Mouse (Mus musculus): ENCODE measurements around the gene Psors1c2. TPM values are rescaled to one million over a fixed set of nuclear protein-coding genes. Genes with fewer than 3 reads are reported as not detected.
A peak's percentile ranks its signal among the peaks of the same experiment; 100 is the strongest.

Gene Psors1c2
- polyA plus RNA-seq, 1 experiment from 2014 or later, result 1.8 TPM

DNA sequence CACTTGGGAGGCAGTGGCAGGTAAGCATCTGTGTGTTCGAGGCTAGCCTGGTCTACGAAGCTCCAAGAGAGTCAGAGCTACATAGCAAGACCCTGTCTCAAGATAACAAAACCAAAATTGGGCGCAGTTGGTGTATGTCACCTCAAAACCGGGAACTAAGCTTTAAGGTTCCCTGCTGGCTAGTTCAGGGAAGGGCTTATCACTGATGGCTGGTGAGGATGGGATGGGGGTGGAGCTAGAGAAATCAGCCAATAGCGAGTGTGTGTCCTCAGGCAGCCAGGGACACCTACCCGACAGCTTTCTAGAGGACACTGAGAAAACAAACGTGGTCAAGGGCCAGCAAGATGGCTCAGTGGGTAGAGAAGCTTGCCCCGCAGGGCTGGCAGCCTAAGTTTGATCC, 25.2 kb downstream of the Psors1c2 start:
- no peak for ATAC-seq (replicated peaks; ENCODE audit: insufficient number of reproducible peaks, insufficient read depth, low FRiP score, low read depth)
- 49% methylated on average over 8 of the region's 8 CpGs for WGBS
- Histone ChIP-seq H3K9me3 (replicated peaks) (no peaks in the 10 kb centered on the region), H3K9ac (no peak overlapping the region), H3K4me1 (replicated peaks) (0 out of 2 replicates have a peak, but pooled peaks cover 4% of the 10 kb centered on the region), H3K27me3 (no peaks in the 10 kb centered on the region), H3K4me2 (no peak overlapping the region), H3K27ac (no peak overlapping the region), H3K36me3 (no peaks in the 10 kb centered on the region), H3K4me3 (no peak overlapping the region)

DNA sequence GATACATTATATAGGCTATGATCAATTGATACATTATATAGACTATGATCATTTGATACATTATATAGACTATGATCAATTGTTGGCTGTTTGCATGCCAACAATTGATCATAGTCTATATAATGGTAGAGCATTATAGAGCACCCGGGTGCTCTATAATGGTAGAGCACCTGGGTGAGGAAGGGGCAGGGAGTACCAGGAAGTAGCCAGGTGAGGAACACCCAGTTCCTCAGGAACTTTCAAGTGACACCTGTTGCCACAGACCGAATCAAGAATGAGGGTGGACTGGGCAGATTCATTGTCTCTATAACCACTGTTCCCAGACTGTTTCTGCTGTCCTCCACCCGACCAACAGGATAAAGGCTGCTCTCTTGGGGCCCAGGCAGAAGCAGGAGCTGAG, 34.1 kb downstream of the Psors1c2 start, which contains the start of gene 2300002M23Rik:
Gene 2300002M23Rik (plus strand): TSS at position 301 of the 400 bp plus-strand sequence.
- Histone ChIP-seq H3K4me2 (no peak within 1 kb of the TSS), H3K4me3 (no peak within 1 kb of the TSS), H3K4me1 (replicated peaks) (peaks cover 12% of the 10 kb centered on the region), H3K27me3 (peaks cover 28% of the 10 kb centered on the region), H3K9ac (no peak within 1 kb of the TSS), H3K36me3 (no peaks in the 10 kb centered on the region), H3K27ac (no peak within 1 kb of the TSS), H3K9me3 (replicated peaks) (no peaks in the 10 kb centered on the region)
- WGBS, result 57% methylated on average over 3 of the region's 3 CpGs
- no peak for ATAC-seq (replicated peaks; ENCODE audit: insufficient number of reproducible peaks, insufficient read depth, low FRiP score, low read depth)

DNA sequence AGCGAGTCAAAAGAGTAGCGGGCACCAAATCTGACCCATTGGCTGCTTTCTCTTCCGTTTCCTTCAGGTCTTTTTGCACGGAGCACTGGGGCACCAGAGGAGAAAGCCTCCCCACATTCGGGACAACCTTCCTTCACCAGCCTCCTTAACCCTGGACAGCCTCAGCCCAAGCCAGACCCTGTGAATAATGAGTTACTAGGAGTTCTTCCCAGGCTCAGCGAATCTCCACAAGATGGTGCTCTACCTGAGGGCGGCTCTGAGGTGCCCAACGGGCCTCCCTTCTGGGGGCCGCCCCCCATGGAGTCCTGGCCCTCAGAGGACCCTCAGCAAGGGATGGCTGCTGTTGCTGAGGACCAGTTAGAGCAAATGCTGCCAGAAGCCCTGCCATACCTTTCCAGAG, 34.8 kb downstream of the Psors1c2 start:
- 19% methylated on average over 9 of the region's 9 CpGs for WGBS
- Histone ChIP-seq H3K4me2 (no peak overlapping the region), H3K27me3 (peaks cover 28% of the 10 kb centered on the region), H3K4me1 (replicated peaks) (peaks cover 12% of the 10 kb centered on the region), H3K9ac (no peak overlapping the region), H3K36me3 (no peaks in the 10 kb centered on the region), H3K27ac (no peak overlapping the region), H3K9me3 (replicated peaks) (no peaks in the 10 kb centered on the region), H3K4me3 (no peak overlapping the region)
- ATAC-seq (replicated peaks; ENCODE audit: insufficient number of reproducible peaks, insufficient read depth, low FRiP score, low read depth), result no peak

DNA sequence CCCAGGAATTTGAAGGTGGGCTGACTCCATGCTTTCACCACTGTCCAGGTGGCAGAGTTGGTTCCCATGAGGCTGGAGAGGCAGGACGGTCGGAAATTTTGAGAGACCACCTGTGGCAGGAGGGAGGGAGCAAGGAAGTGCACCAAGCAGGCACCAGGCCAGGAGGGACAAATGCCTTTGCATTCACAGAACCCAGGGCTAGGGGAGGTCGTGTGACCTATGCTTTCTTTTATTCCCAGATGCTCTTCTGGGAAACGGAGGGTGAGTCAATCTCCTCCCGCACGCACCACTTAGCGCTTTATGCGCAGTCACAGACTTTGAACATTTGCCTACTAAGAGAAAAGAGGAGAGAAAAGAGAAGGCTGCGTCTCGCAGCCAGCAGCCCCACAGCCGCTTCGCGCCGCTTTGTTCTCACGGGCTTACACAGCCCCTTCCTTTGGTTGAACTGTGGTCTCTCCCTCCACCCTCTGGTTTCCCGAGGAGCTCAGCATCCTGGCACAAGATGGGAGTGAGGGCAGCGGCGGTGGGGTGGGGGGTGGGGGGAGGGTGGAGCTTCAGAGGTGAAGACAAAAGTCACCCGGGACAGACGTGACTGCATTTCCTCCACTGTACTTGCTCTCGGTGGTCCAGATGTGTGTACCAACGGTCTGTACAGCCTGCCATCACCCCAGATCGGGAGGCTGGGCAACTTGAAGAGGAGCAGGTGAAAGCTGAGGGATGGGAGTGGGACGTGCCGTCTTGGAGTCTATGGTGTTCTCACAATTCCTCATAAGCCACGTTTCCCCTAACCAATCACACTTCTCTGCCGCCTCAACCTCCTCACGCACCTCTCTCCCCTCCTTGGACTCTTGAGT, 36.3 kb downstream of the Psors1c2 start:
- 0 out of 2 replicates have a peak, but pooled peaks have one; percentile 43 for ATAC-seq (replicated peaks; ENCODE audit: insufficient number of reproducible peaks, insufficient read depth, low FRiP score, low read depth)
- Histone ChIP-seq H3K27ac (no peak overlapping the region), H3K4me1 (replicated peaks) (peaks cover 12% of the 10 kb centered on the region), H3K9ac (0 out of 2 replicates have a peak overlapping the region, but pooled peaks have one; percentile 22), H3K4me3 (peak overlapping the region; percentile 29), H3K4me2 (peak overlapping the region; percentile 55), H3K36me3 (no peaks in the 10 kb centered on the region), H3K9me3 (replicated peaks) (no peaks in the 10 kb centered on the region), H3K27me3 (peaks cover 30% of the 10 kb centered on the region)
- 2% methylated on average over 28 of the region's 28 CpGs for WGBS

DNA sequence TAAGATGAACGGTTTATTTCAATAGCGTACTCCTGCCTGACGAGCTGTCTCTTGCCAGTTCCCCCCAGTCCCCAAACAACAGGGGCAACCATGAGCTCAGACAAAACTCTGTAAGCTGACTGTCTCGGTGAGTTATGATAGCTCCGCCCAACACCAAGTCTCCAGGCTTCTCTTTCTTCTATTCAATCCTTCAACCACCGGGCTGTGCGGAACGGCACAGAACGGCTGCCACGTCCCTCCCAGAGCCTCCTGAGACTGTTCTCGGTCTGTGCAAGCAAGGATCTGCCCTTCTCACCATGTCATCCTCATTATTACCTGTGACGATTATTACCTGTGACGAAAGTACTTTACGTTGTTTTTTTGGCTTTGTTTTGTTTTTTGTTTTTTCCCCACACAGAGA, 37.8 kb downstream of the Psors1c2 start:
- ATAC-seq (replicated peaks; ENCODE audit: insufficient number of reproducible peaks, insufficient read depth, low FRiP score, low read depth), result no peak
- H3K4me1 ChIP-seq (replicated peaks), result peaks cover 12% of the 10 kb centered on the region
- H3K9me3 ChIP-seq (replicated peaks), result no peaks in the 10 kb centered on the region
- no peaks in the 10 kb centered on the region for H3K36me3 ChIP-seq
- 82% methylated on average over 14 of the region's 14 CpGs for WGBS
- no peak overlapping the region for H3K27ac ChIP-seq
- H3K27me3 ChIP-seq, result peaks cover 38% of the 10 kb centered on the region
- no peak overlapping the region for H3K4me2 ChIP-seq
- no peak overlapping the region for H3K9ac ChIP-seq
- no peak overlapping the region for H3K4me3 ChIP-seq

DNA sequence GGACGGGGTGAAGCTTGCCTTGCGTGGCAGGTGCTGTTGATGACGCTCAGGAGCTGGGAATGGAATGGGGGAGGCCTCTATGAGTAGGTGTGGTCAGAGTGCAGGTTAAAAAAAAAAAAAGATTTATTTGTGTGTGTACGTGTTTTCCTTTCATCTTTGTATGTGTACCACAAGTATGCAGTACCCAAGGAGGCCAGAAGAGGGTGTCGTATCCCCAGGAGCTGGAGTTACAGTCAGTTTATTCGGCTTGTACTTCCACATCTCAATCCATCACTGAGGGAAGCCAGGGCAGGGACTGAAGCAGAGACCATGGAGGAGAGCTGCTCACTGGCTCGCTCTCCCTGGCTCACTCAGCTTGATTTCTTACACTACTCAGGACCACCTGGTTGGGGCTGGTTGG, 38.5 kb downstream of the Psors1c2 start:
- H3K36me3 ChIP-seq, result no peaks in the 10 kb centered on the region
- peaks cover 39% of the 10 kb centered on the region for H3K27me3 ChIP-seq
- 92% methylated on average over 7 of the region's 7 CpGs for whole genome bisulfite sequencing

DNA sequence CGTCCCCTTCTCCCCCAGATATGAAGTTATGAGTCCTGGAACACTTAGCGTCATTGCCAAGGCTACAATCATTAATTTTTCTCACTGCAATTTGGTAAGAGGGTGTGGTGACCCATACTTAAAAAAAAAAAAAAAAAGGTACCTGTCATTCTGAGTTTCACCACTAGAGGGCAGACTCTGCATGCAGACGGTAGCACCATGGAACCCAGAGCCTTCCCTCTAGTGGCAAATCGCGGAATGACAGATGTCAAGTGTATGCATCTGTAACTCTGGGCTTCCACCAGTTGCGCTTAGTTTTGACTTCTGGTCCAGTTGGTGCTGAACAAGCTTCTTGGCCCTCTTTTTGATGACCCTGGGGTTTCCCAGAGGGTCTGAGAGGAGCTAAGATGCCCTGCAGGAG, 45.2 kb downstream of the Psors1c2 start:
- no peak overlapping the region for H3K4me3 ChIP-seq
- H3K9ac ChIP-seq, result no peak overlapping the region
- no peak overlapping the region for H3K27ac ChIP-seq
- H3K36me3 ChIP-seq, result no peaks in the 10 kb centered on the region
- no peak for ATAC-seq (replicated peaks; ENCODE audit: insufficient number of reproducible peaks, insufficient read depth, low FRiP score, low read depth)
- whole genome bisulfite sequencing, result 21% methylated on average over 6 of the region's 6 CpGs
- no peak overlapping the region for H3K4me2 ChIP-seq
- H3K27me3 ChIP-seq, result peaks cover 17% of the 10 kb centered on the region
- H3K4me1 ChIP-seq (replicated peaks), result no peaks in the 10 kb centered on the region
- H3K9me3 ChIP-seq (replicated peaks), result no peaks in the 10 kb centered on the region

More for the DNA sequence above, 38.5 kb downstream of the Psors1c2 start:
- Histone ChIP-seq H3K4me2 (no peak overlapping the region), H3K4me1 (replicated peaks) (peaks cover 12% of the 10 kb centered on the region), H3K27ac (no peak overlapping the region), H3K4me3 (no peak overlapping the region), H3K9me3 (replicated peaks) (no peaks in the 10 kb centered on the region), H3K9ac (no peak overlapping the region)
- no peak for ATAC-seq (replicated peaks; ENCODE audit: insufficient number of reproducible peaks, insufficient read depth, low FRiP score, low read depth)

DNA sequence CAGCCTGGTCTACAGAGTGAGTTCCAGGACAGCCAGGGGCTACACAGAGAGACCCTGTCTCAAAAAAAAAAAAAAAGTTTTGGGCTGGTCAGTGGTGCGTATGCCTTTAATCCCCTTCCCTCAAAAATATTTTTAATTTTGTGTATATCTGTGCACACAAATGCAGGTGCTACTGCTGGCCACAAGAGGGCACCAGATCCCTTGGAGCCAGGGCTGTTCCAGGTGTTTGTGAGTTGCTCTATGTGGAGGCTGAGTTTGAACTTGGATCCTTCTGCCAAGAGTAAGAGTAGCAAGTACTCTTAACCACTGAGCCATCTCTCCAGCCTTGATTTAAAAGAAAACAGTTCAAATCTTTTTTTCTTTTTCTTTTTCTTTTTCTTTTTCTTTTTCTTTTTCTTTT, 49.9 kb downstream of the Psors1c2 start:
- Histone ChIP-seq H3K27me3 (peaks cover 6% of the 10 kb centered on the region; the same call in 1 of the 2 replicates), H3K27ac (no peak overlapping the region), H3K36me3 (no peaks in the 10 kb centered on the region), H3K4me2 (no peak overlapping the region), H3K4me3 (no peak overlapping the region), H3K9ac (no peak overlapping the region), H3K9me3 (replicated peaks) (0 out of 2 replicates have a peak, but pooled peaks cover 4% of the 10 kb centered on the region), H3K4me1 (replicated peaks) (0 out of 2 replicates have a peak, but pooled peaks cover 2% of the 10 kb centered on the region)
- WGBS, result 88% methylated on average over 1 of the region's 1 CpGs
- no peak for ATAC-seq (replicated peaks; ENCODE audit: insufficient number of reproducible peaks, insufficient read depth, low FRiP score, low read depth)

Other genes starting within 250 kb of the Psors1c2 start
- gene H2-Q1, start 212.8 kb upstream of the Psors1c2 start, polyA plus RNA-seq (2015; fragmentation: Nextera tagmentation; extraction: Ambion mirVana), result 0.06 and 0.09 TPM in 2 replicates
- gene H2-Q2, start 191.0 kb upstream of the Psors1c2 start, polyA plus RNA-seq (2015; fragmentation: Nextera tagmentation; extraction: Ambion mirVana), result 1.3 and 1.6 TPM in 2 replicates
- gene H2-Q4, start 153.6 kb upstream of the Psors1c2 start, polyA plus RNA-seq (2015; fragmentation: Nextera tagmentation; extraction: Ambion mirVana), result 2.1 and 5.5 TPM in 2 replicates
- 0.43 and 1.8 TPM in 2 replicates for gene H2-Q6, start 108.4 kb upstream of the Psors1c2 start, polyA plus RNA-seq (2015; fragmentation: Nextera tagmentation; extraction: Ambion mirVana)
- 0.98 and 4.0 TPM in 2 replicates for gene H2-Q7, start 94.0 kb upstream of the Psors1c2 start, polyA plus RNA-seq (2015; fragmentation: Nextera tagmentation; extraction: Ambion mirVana)
- 0.58 and 2.5 TPM in 2 replicates for gene H2-Q10, start 63.1 kb upstream of the Psors1c2 start, polyA plus RNA-seq (2015; fragmentation: Nextera tagmentation; extraction: Ambion mirVana)
- not detected in 2 replicates for gene Pou5f1, start 27.2 kb upstream of the Psors1c2 start, polyA plus RNA-seq (2015; fragmentation: Nextera tagmentation; extraction: Ambion mirVana)
- 51.8 and 63.3 TPM in 2 replicates for gene Tcf19, start 16.4 kb upstream of the Psors1c2 start, polyA plus RNA-seq (2015; fragmentation: Nextera tagmentation; extraction: Ambion mirVana)
- 12.8 and 15.4 TPM in 2 replicates for gene Cchcr1, start 16.1 kb upstream of the Psors1c2 start, polyA plus RNA-seq (2015; fragmentation: Nextera tagmentation; extraction: Ambion mirVana)
- 0.47 and 0.59 TPM in 2 replicates for gene Cdsn, start 18.9 kb downstream of the Psors1c2 start, polyA plus RNA-seq (2015; fragmentation: Nextera tagmentation; extraction: Ambion mirVana)
- not detected in 2 replicates for gene 2300002M23Rik, start 34.2 kb downstream of the Psors1c2 start, polyA plus RNA-seq (2015; fragmentation: Nextera tagmentation; extraction: Ambion mirVana)
- gene Sfta2, start 68.3 kb downstream of the Psors1c2 start, polyA plus RNA-seq (2015; fragmentation: Nextera tagmentation; extraction: Ambion mirVana), result 2.7 and 5.6 TPM in 2 replicates
- not detected in 2 replicates for gene Gm9573, start 93.4 kb downstream of the Psors1c2 start, polyA plus RNA-seq (2015; fragmentation: Nextera tagmentation; extraction: Ambion mirVana)
- gene Mucl3, start 110.5 kb downstream of the Psors1c2 start, polyA plus RNA-seq (2015; fragmentation: Nextera tagmentation; extraction: Ambion mirVana), result 0.22 and 0.23 TPM in 2 replicates
- gene Vars2, start 134.4 kb downstream of the Psors1c2 start, polyA plus RNA-seq (2015; fragmentation: Nextera tagmentation; extraction: Ambion mirVana), result 11.1 and 16.2 TPM in 2 replicates
- 21.3 and 28.7 TPM in 2 replicates for gene Gtf2h4, start 140.5 kb downstream of the Psors1c2 start, polyA plus RNA-seq (2015; fragmentation: Nextera tagmentation; extraction: Ambion mirVana)
- 109 and 125 TPM in 2 replicates for gene Ddr1, start 171.4 kb downstream of the Psors1c2 start, polyA plus RNA-seq (2015; fragmentation: Nextera tagmentation; extraction: Ambion mirVana)